Mouse (Mus musculus): ENCODE results near the gene Mas1. TPM values are rescaled to one million over a fixed set of nuclear protein-coding genes. Genes with fewer than 3 reads are reported as not detected.
A peak's percentile ranks its signal among the peaks of the same experiment; 100 is the strongest.

Gene Mas1
- polyA plus RNA-seq, 1 experiment from 2014 or later: 0.19 TPM

- Histone ChIP-seq H3K27ac (ENCODE audit: low read length) (no peak overlapping the region), H3K27me3 (ENCODE audit: control insufficient read depth, insufficient read depth, low read depth, low read length) (no peaks in the 10 kb centered on the region), H3K4me2 (ENCODE audit: low read depth, low read length) (no peak overlapping the region), H3K9ac (ENCODE audit: low read depth, low read length) (no peak overlapping the region), H3K4me1 (ENCODE audit: control insufficient read depth, low read depth, low read length) (peaks cover 6% of the 10 kb centered on the region), H3K4me3 (ENCODE audit: low read depth, low read length) (no peak overlapping the region), H3K9me3 (replicated peaks; ENCODE audit: control insufficient read depth, low read length) (no peaks in the 10 kb centered on the region), H3K36me3 (ENCODE audit: control insufficient read depth, insufficient read depth) (no peaks in the 10 kb centered on the region)
- 61% methylated on average over 3 of the region's 3 CpGs for WGBS (ENCODE audit: insufficient replicate concordance)
- ATAC-seq (ENCODE audit: low read depth): no peak
Observed at GRCm38 (mm10) chr17:12798571-12798970, 69.4 kb downstream of the Mas1 start.

GRCm38 (mm10) chr17:12797427-12798029, 70.4 kb downstream of the Mas1 start:
- Histone ChIP-seq H3K9me3 (replicated peaks; ENCODE audit: control insufficient read depth, low read length) (no peaks in the 10 kb centered on the region), H3K4me1 (ENCODE audit: control insufficient read depth, low read depth, low read length) (peaks cover 14% of the 10 kb centered on the region), H3K27ac (ENCODE audit: low read length) (no peak overlapping the region), H3K4me3 (ENCODE audit: low read depth, low read length) (no peak overlapping the region), H3K27me3 (ENCODE audit: control insufficient read depth, insufficient read depth, low read depth, low read length) (no peaks in the 10 kb centered on the region), H3K9ac (ENCODE audit: low read depth, low read length) (no peak overlapping the region), H3K36me3 (ENCODE audit: control insufficient read depth, insufficient read depth) (no peaks in the 10 kb centered on the region), H3K4me2 (ENCODE audit: low read depth, low read length) (no peak overlapping the region)
- 48% methylated on average over 3 of the region's 3 CpGs for WGBS (ENCODE audit: insufficient replicate concordance)
- no peak for ATAC-seq (ENCODE audit: low read depth)

GRCm38 (mm10) chr17:12796633-12797032, 71.3 kb downstream of the Mas1 start:
- WGBS (ENCODE audit: insufficient replicate concordance): 21% methylated on average over 3 of the region's 3 CpGs
- Histone ChIP-seq H3K9ac (ENCODE audit: low read depth, low read length) (no peak overlapping the region), H3K4me2 (ENCODE audit: low read depth, low read length) (no peak overlapping the region), H3K9me3 (replicated peaks; ENCODE audit: control insufficient read depth, low read length) (no peaks in the 10 kb centered on the region), H3K36me3 (ENCODE audit: control insufficient read depth, insufficient read depth) (no peaks in the 10 kb centered on the region), H3K4me1 (ENCODE audit: control insufficient read depth, low read depth, low read length) (peaks cover 21% of the 10 kb centered on the region), H3K27ac (ENCODE audit: low read length) (peak overlapping the region; percentile 22; the same call in 1 of the 2 replicates), H3K4me3 (ENCODE audit: low read depth, low read length) (no peak overlapping the region), H3K27me3 (ENCODE audit: control insufficient read depth, insufficient read depth, low read depth, low read length) (no peaks in the 10 kb centered on the region)
- ATAC-seq (ENCODE audit: low read depth): peak; percentile 28; the same call in 1 of the 2 replicates

DNA sequence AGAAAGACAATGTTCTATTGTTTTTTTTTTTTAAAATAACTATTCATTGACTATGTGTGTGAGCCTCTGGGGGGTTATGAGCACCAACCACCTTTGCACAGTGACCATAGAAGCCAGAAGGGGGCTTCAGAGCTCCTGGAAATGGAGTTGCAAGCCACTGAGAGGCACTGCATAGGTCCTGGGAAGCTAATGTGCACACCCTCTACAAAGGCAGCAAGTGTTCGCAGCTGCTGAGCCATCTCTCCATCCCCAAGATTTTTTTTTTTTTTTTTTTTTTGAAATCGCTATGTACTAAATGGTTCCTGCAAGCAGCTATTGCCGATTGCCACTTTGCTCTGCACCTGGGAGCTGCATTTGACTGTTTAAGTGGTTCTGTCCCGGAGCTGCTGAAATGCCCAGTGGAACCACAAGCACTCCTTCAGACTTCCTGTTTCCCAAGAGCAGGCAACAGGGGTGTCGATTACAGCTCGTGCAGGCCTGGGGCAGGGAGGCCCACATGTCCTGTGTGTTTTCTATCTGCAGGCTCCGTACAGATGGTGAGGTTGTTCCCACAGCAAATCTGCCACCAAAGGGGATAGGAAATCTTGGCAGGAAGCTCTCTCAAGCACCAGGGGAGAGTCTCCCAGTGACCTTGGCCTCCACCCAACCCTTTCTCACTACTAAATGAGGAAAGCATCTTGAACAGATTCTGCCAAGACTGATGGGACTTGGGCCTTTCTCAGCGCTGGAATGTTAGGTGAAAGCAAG, 74.1 kb downstream of the Mas1 start:
- no peak for ATAC-seq (ENCODE audit: low read depth)
- no peak overlapping the region for H3K9ac ChIP-seq (ENCODE audit: low read depth, low read length)
- no peaks in the 10 kb centered on the region for H3K27me3 ChIP-seq (ENCODE audit: control insufficient read depth, insufficient read depth, low read depth, low read length)
- no peak overlapping the region for H3K4me3 ChIP-seq (ENCODE audit: low read depth, low read length)
- no peaks in the 10 kb centered on the region for H3K36me3 ChIP-seq (ENCODE audit: control insufficient read depth, insufficient read depth)
- peak overlapping the region; percentile 40; the same call in 1 of the 2 replicates for H3K27ac ChIP-seq (ENCODE audit: low read length)
- H3K4me1 ChIP-seq (ENCODE audit: control insufficient read depth, low read depth, low read length): peaks cover 32% of the 10 kb centered on the region
- H3K9me3 ChIP-seq (replicated peaks; ENCODE audit: control insufficient read depth, low read length): no peaks in the 10 kb centered on the region
- 19% methylated on average over 8 of the region's 8 CpGs for WGBS (ENCODE audit: insufficient replicate concordance)
- H3K4me2 ChIP-seq (ENCODE audit: low read depth, low read length): no peak overlapping the region

- Histone ChIP-seq H3K9ac (ENCODE audit: low read depth, low read length) (no peak overlapping the region), H3K4me3 (ENCODE audit: low read depth, low read length) (no peak overlapping the region), H3K27ac (ENCODE audit: low read length) (peak overlapping the region; percentile 75), H3K4me1 (ENCODE audit: control insufficient read depth, low read depth, low read length) (peaks cover 32% of the 10 kb centered on the region), H3K4me2 (ENCODE audit: low read depth, low read length) (peak overlapping the region; percentile 30), H3K27me3 (ENCODE audit: control insufficient read depth, insufficient read depth, low read depth, low read length) (no peaks in the 10 kb centered on the region), H3K36me3 (ENCODE audit: control insufficient read depth, insufficient read depth) (no peaks in the 10 kb centered on the region), H3K9me3 (replicated peaks; ENCODE audit: control insufficient read depth, low read length) (no peaks in the 10 kb centered on the region)
- ATAC-seq (ENCODE audit: low read depth): peak; percentile 88
- 44% methylated on average over 11 of the region's 11 CpGs for WGBS (ENCODE audit: insufficient replicate concordance)
Observed at GRCm38 (mm10) chr17:12792422-12793206, 75.3 kb downstream of the Mas1 start.

- no peak for ATAC-seq (ENCODE audit: low read depth)
- H3K27ac ChIP-seq (ENCODE audit: low read length): peak overlapping the region; percentile 76
- H3K36me3 ChIP-seq (ENCODE audit: control insufficient read depth, insufficient read depth): no peaks in the 10 kb centered on the region
- 46% methylated on average over 4 of the region's 4 CpGs for WGBS (ENCODE audit: insufficient replicate concordance)
- H3K4me2 ChIP-seq (ENCODE audit: low read depth, low read length): no peak overlapping the region
- no peaks in the 10 kb centered on the region for H3K27me3 ChIP-seq (ENCODE audit: control insufficient read depth, insufficient read depth, low read depth, low read length)
- H3K4me3 ChIP-seq (ENCODE audit: low read depth, low read length): no peak overlapping the region
- H3K9ac ChIP-seq (ENCODE audit: low read depth, low read length): no peak overlapping the region
- H3K9me3 ChIP-seq (replicated peaks; ENCODE audit: control insufficient read depth, low read length): no peaks in the 10 kb centered on the region
- peaks cover 32% of the 10 kb centered on the region for H3K4me1 ChIP-seq (ENCODE audit: control insufficient read depth, low read depth, low read length)
Observed at GRCm38 (mm10) chr17:12791420-12791819, 76.5 kb downstream of the Mas1 start.

DNA sequence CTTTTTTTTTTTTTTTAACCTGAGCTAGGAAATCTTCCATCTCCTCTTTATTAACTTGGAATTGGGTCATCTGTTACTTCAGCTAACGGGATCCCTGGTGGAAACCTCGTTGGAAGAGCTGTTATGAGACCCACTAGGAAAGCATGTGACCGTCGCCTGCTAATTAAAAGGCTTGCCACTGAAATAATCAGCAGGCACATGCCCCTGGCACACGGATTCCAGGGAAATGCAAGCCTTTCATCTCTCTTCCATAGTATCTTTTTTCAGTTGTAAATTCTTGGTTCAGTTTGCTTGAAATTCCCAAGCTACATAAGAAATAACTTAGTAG, 76.9 kb downstream of the Mas1 start:
- H3K4me1 ChIP-seq (ENCODE audit: control insufficient read depth, low read depth, low read length): peaks cover 32% of the 10 kb centered on the region
- no peaks in the 10 kb centered on the region for H3K36me3 ChIP-seq (ENCODE audit: control insufficient read depth, insufficient read depth)
- no peaks in the 10 kb centered on the region for H3K27me3 ChIP-seq (ENCODE audit: control insufficient read depth, insufficient read depth, low read depth, low read length)
- H3K4me3 ChIP-seq (ENCODE audit: low read depth, low read length): no peak overlapping the region
- H3K27ac ChIP-seq (ENCODE audit: low read length): peak overlapping the region; percentile 76
- 48% methylated on average over 5 of the region's 5 CpGs for WGBS (ENCODE audit: insufficient replicate concordance)
- no peak overlapping the region for H3K4me2 ChIP-seq (ENCODE audit: low read depth, low read length)
- no peak for ATAC-seq (ENCODE audit: low read depth)
- no peak overlapping the region for H3K9ac ChIP-seq (ENCODE audit: low read depth, low read length)
- no peaks in the 10 kb centered on the region for H3K9me3 ChIP-seq (replicated peaks; ENCODE audit: control insufficient read depth, low read length)
